Mouse (Mus musculus) bone marrow macrophage, adult 2 months (primary cell): Measurements from ENCODE around the gene Akt1. TPM values are rescaled to one million over a fixed set of nuclear protein-coding genes. Genes with fewer than 3 reads are reported as not detected.

Experiments
- H3K27ac ChIP-seq: 2 replicates; pipeline ENCODE4 v1.5.1; 2012; ENCODE audit warnings: low read depth, low read length; ENCODE audit not compliant: insufficient read depth
- H3K4me1 ChIP-seq: 2 replicates; pipeline ENCODE4 v1.6.1; 2012; ENCODE audit warnings: low read length; ENCODE audit not compliant: control insufficient read depth, insufficient read depth
- H3K4me3 ChIP-seq: 2 replicates; pipeline ENCODE4 v1.5.1; 2012; ENCODE audit warnings: mild to moderate bottlenecking, low read length, moderate library complexity; ENCODE audit not compliant: insufficient read depth
- CTCF ChIP-seq: IDR thresholded peaks from 2 replicates; pipeline ENCODE4 v1.5.1; 2012; ENCODE audit warnings: low read depth, mild to moderate bottlenecking, low read length, moderate library complexity
- POLR2A ChIP-seq: IDR thresholded peaks from 2 replicates; pipeline ENCODE4 v1.6.1; 2012; ENCODE audit warnings: mild to moderate bottlenecking, low read depth, low read length, borderline replicate concordance
- polyA plus RNA-seq: library from polyadenylated mRNA; stranded (reverse); fragments of >200 nt; gene quantifications from 2 replicates; pipeline ENCODE4 v1.2.4, GENCODE M21; 2012; ENCODE audit not compliant: missing spikeins, insufficient read depth, insufficient read length

Gene Akt1
- polyA plus RNA-seq, 1 experiment: 176 TPM

- no peak overlapping the region for H3K27ac ChIP-seq
- no peaks in the 10 kb centered on the region for H3K4me1 ChIP-seq
- H3K4me3 ChIP-seq: no peak overlapping the region
- peak; percentile 86 for TF ChIP-seq CTCF
- TF ChIP-seq POLR2A: no peak
Measured at GRCm38 (mm10) chr12:112717140-112717539, 42.5 kb upstream of the Akt1 start.

- Histone ChIP-seq H3K27ac (no peak overlapping the region), H3K4me1 (no peaks in the 10 kb centered on the region), H3K4me3 (no peak overlapping the region)
- no peak for TF ChIP-seq POLR2A
- TF ChIP-seq CTCF: no peak
Measured at GRCm38 (mm10) chr12:112713984-112714383, 39.3 kb upstream of the Akt1 start.

- Histone ChIP-seq H3K4me1 (peaks cover 9% of the 10 kb centered on the region), H3K4me3 (no peak overlapping the region), H3K27ac (no peak overlapping the region)
- TF ChIP-seq POLR2A (no peak), CTCF (no peak)
Measured at GRCm38 (mm10) chr12:112707573-112707869, 32.8 kb upstream of the Akt1 start.

GRCm38 (mm10) chr12:112706704-112707572, 32.3 kb upstream of the Akt1 start:
- H3K4me3 ChIP-seq: peak overlapping the region; percentile 51

GRCm38 (mm10) chr12:112702374-112703320, 28.0 kb upstream of the Akt1 start:
- Histone ChIP-seq H3K4me3 (no peak overlapping the region), H3K4me1 (peaks cover 16% of the 10 kb centered on the region), H3K27ac (no peak overlapping the region)
- TF ChIP-seq POLR2A: no peak
- TF ChIP-seq CTCF: no peak

More at GRCm38 (mm10) chr12:112706704-112707572, 32.3 kb upstream of the Akt1 start:
- TF ChIP-seq POLR2A: no peak
- peak; percentile 96 for TF ChIP-seq CTCF
- peaks cover 15% of the 10 kb centered on the region for H3K4me1 ChIP-seq
- H3K27ac ChIP-seq: no peak overlapping the region

- Histone ChIP-seq H3K4me1 (peaks cover 19% of the 10 kb centered on the region), H3K4me3 (no peak overlapping the region), H3K27ac (no peak overlapping the region)
- no peak for TF ChIP-seq POLR2A
Measured at GRCm38 (mm10) chr12:112700522-112700921, 25.8 kb upstream of the Akt1 start.

GRCm38 (mm10) chr12:112696806-112697425, 22.2 kb upstream of the Akt1 start:
- peaks cover 16% of the 10 kb centered on the region for H3K4me1 ChIP-seq
- no peak overlapping the region for H3K4me3 ChIP-seq
- TF ChIP-seq POLR2A: no peak
- no peak for TF ChIP-seq CTCF
- no peak overlapping the region for H3K27ac ChIP-seq

GRCm38 (mm10) chr12:112694127-112694475, 19.4 kb upstream of the Akt1 start:
- Histone ChIP-seq H3K4me1 (peaks cover 28% of the 10 kb centered on the region), H3K27ac (peak overlapping the region; percentile 70), H3K4me3 (peak overlapping the region; percentile 83)
- no peak for TF ChIP-seq POLR2A
- TF ChIP-seq CTCF: no peak

- H3K4me1 ChIP-seq: peaks cover 33% of the 10 kb centered on the region
Measured at GRCm38 (mm10) chr12:112693185-112694126, 18.8 kb upstream of the Akt1 start.

More at GRCm38 (mm10) chr12:112693185-112694126, 18.8 kb upstream of the Akt1 start:
- Histone ChIP-seq H3K4me3 (peak overlapping the region; percentile 83), H3K27ac (peak overlapping the region; percentile 70)
- 0 out of 2 replicates have a peak, but pooled peaks have one; percentile 63 for TF ChIP-seq POLR2A
- no peak for TF ChIP-seq CTCF
